Mouse (Mus musculus) myocyte (in vitro differentiated cells): ENCODE results near the gene Nsun2.

Experiments used
- CEBPB ChIP-seq: IDR thresholded peaks from 2 replicates; pipeline ENCODE4 v1.6.1; 2011; ENCODE audit warnings: mild to moderate bottlenecking, moderate library complexity; ENCODE audit not compliant: poor library complexity, insufficient read depth, severe bottlenecking
- E2F4 ChIP-seq: IDR thresholded peaks from one replicate; pipeline ENCODE4 v1.6.1; 2011; ENCODE audit warnings: mild to moderate bottlenecking, control low read depth, moderate library complexity; ENCODE audit not compliant: insufficient read depth
- MAX ChIP-seq: IDR thresholded peaks from one replicate; pipeline ENCODE4 v1.6.1; 2011; ENCODE audit warnings: low read depth, mild to moderate bottlenecking, control low read depth
- MYOD1 ChIP-seq, 3 experiments: IDR thresholded peaks; one replicate each; pipeline ENCODE4 v1.6.1; 2011; ENCODE audit warnings: control low read depth in 2 of 3, low read depth in 2 of 3, mild to moderate bottlenecking in 2 of 3, moderate library complexity in 1 of 3; ENCODE audit not compliant: insufficient read length in 2 of 3, control insufficient read depth in 1 of 3
- MYOG ChIP-seq, 3 experiments: IDR thresholded peaks; one replicate each; pipeline ENCODE4 v1.6.1; 2011; ENCODE audit warnings: control low read depth in 2 of 3, low read depth in 2 of 3, mild to moderate bottlenecking in 2 of 3; ENCODE audit not compliant: insufficient read length in 2 of 3, control insufficient read depth in 1 of 3, insufficient read depth in 1 of 3
- POLR2A ChIP-seq: IDR thresholded peaks from one replicate; pipeline ENCODE4 v1.6.1; 2011; ENCODE audit warnings: low read depth, mild to moderate bottlenecking, control low read depth, moderate library complexity; ENCODE audit not compliant: insufficient read length
- POLR2AphosphoS2 ChIP-seq: IDR thresholded peaks from one replicate; pipeline ENCODE4 v1.6.1; 2011; ENCODE audit warnings: low read depth, control low read depth; ENCODE audit not compliant: insufficient read length
- REST ChIP-seq: IDR thresholded peaks from one replicate; pipeline ENCODE4 v1.6.1; 2011; ENCODE audit warnings: mild to moderate bottlenecking, control low read depth, moderate library complexity; ENCODE audit not compliant: insufficient read depth, insufficient read length
- TCF12 ChIP-seq: IDR thresholded peaks from one replicate; pipeline ENCODE4 v1.6.1; 2011; ENCODE audit warnings: mild to moderate bottlenecking, control low read depth; ENCODE audit not compliant: poor library complexity, insufficient read depth, severe bottlenecking
- USF1 ChIP-seq: IDR thresholded peaks from one replicate; pipeline ENCODE4 v1.6.1; 2011; ENCODE audit warnings: low read depth, mild to moderate bottlenecking, control low read depth, moderate library complexity

DNA sequence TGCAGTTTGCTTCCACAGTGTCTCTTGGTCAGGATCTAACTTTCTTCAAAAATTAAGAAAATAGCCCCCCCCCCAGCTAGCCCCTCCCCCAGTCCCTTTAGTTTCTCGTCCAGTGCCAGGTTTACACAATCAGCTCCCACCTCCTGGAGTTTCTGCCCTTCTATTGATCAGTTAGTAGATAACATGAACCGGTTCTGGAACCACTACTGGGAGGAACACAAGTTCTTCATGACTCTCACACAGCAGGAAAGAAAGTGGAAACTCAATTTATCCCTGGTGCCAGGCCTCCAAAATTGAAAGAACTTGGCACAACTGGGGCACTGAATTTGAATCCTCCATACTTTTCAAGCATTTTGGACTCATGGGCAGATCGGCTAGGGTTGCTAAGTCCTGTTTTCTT is 121.0 kb downstream of the Nsun2 start:
- TF ChIP-seq POLR2A (no peak), MAX (no peak), MYOG (IDR thresholded peaks at IDR 0.05; ENCODE audit: control insufficient read depth in 1 of 3, insufficient read depth in 1 of 3, insufficient read length in 2 of 3, low read depth in 2 of 3) (no peak), E2F4 (no peak), POLR2AphosphoS2 (no peak), REST (no peak), TCF12 (no peak), USF1 (no peak), CEBPB (no peak), MYOD1 (IDR thresholded peaks at IDR 0.05; ENCODE audit: control insufficient read depth in 1 of 3, insufficient read length in 2 of 3, low read depth in 2 of 3) (no peak)
